9 mouse cellular contexts compared by ENCODE assay signal in the genomic region with DNA sequence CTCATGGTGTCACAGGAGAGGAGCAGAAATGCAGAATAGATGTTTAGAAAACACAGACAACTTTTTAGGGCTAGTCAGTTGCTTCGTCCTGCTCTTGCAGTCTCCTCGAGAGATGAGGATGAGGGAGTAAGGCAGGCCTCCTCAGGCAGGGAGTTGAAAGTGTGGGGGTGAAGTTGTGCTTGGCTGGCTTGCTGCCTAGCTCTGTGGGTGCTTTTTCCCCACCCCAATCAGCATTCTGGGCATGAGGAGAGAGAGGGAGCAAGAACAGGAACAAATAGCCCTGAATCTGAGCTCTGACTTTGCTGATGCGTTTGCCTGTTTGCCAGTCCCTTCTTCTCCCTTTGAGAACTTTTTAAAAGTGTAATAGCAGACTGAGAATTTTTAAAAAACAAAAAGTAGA. TPM values are rescaled to one million over a fixed set of nuclear protein-coding genes. Genes with fewer than 3 reads are reported as not detected.
DNase-seq lines count a peak whose midpoint lies in the region; ATAC-seq and TF ChIP-seq lines count a peak whose summit lies in the region.
"Had no signal": no experiment of that assay in that cellular context is flagged by ENCODE, and none has a peak within 500 bp of the region (broad histone marks: within the 10 kb centered on the region; RNA-seq: fewer than 3 reads in every experiment).

No protein-coding gene starts in this region.

- no peak for ATAC-seq in activated CD4-positive, CD25-positive, alpha-beta regulatory T cell, adult 4 months

- H3K4me3 ChIP-seq in layer of hippocampus, adult 2 months = no peak overlapping the region
- H3K4me3 ChIP-seq: neural tube, embryonic 12.5 days had no signal

- no peak for TF ChIP-seq CTCF in layer of hippocampus, adult 2 months (conservative IDR thresholded peaks at IDR 0.05)

- H3K27ac ChIP-seq in layer of hippocampus, adult 2 months = peak overlapping the region; percentile 88
- H3K27ac ChIP-seq: neural tube, embryonic 12.5 days had no signal

- DNase-seq in gastrocnemius, postnatal 10 days = peak; percentile 13
- DNase-seq in gastrocnemius, postnatal 4 days (ENCODE audit: low spot score in 2 of 2) = no peak
- peak; percentile 18 for DNase-seq in urinary bladder, postnatal 14 days (ENCODE audit: low spot score)
- no peak for DNase-seq in urinary bladder, adult 2 months (ENCODE audit: low spot score)
- DNase-seq in layer of hippocampus, adult 2 months (ENCODE audit: low spot score in 2 of 2) = peak; percentile 67 to 81
- peak; percentile 28 for DNase-seq in right cerebral cortex, postnatal 14 days
- no peak for DNase-seq in thymus, postnatal 36 days

RNA-seq across cellular contexts. Expression of a gene that starts 14.5 kb away (rescaled TPM):
- 10 to 100 TPM; 37.6 to 46.3 TPM for total RNA-seq in gastrocnemius, postnatal 10 days (2021)
- 10 to 100 TPM; 50.5 to 57.2 TPM for total RNA-seq in gastrocnemius, postnatal 4 days (2021)
- polyA plus RNA-seq in urinary bladder, adult 2 months (2012; rRNA removed) = 42.0 and 42.3 TPM in 2 replicates
- total RNA-seq in layer of hippocampus, adult 2 months (2021) = 10 to 100 TPM; 82.6 to 92.7 TPM
- 10 to 100 TPM; 25.2 to 28.1 TPM for polyA plus RNA-seq in activated CD4-positive, CD25-positive, alpha-beta regulatory T cell, adult 4 months (2017; shearing (Covaris generic))

RNA-seq across cellular contexts. Expression of a gene that starts 47.1 kb away (rescaled TPM):
- total RNA-seq in gastrocnemius, postnatal 10 days (2021) = 10 to 100 TPM; 21.9 to 22.3 TPM
- 10 to 100 TPM; 41.6 to 47.7 TPM for total RNA-seq in gastrocnemius, postnatal 4 days (2021)
- 102 and 109 TPM in 2 replicates for polyA plus RNA-seq in urinary bladder, adult 2 months (2012; rRNA removed)
- 10 to 100 TPM; 35.0 to 36.5 TPM for total RNA-seq in layer of hippocampus, adult 2 months (2021)
- 100 to 1,000 TPM; 532 to 579 TPM for polyA plus RNA-seq in activated CD4-positive, CD25-positive, alpha-beta regulatory T cell, adult 4 months (2017; shearing (Covaris generic))

Comparison
In these comparisons a context has a peak if more than half of its experiments do, and no peak if none do; other contexts are left out.
1. DNase-seq: peak in gastrocnemius, postnatal 10 days (single experiment), urinary bladder, postnatal 14 days (single experiment), layer of hippocampus, adult 2 months (2 of 2) and right cerebral cortex, postnatal 14 days (single experiment); none in gastrocnemius, postnatal 4 days (0 of 2), urinary bladder, adult 2 months (single experiment) and thymus, postnatal 36 days (0 of 2).